Mouse (Mus musculus): ENCODE data around the gene Galnt15.

- TF ChIP-seq CTCF (conservative IDR thresholded peaks at IDR 0.05; ENCODE audit: insufficient read depth, insufficient read length, low read depth, low read length) (peak; percentile 98), POLR2A (IDR thresholded peaks at IDR 0.05; ENCODE audit: low read depth, low read length) (no peak)
Measured at GRCm38 (mm10) chr14:32076896-32077575, 48.2 kb downstream of the Galnt15 start.

Measured in kidney, adult 2 months (tissue).